Mouse (Mus musculus): ENCODE results near the gene Gnb2.

Gene Gnb2

GRCm38 (mm10) chr5:137533117-137533827, at the start of gene Gnb2, which contains the start of gene Epo:
Gene Gnb2 (minus strand): TSS chr5:137533510.
Gene Epo (minus strand): TSS chr5:137533242.
- DNase-seq (ENCODE audit: low read depth, low spot score), result peak; percentile 94

- DNase-seq (ENCODE audit: low read depth, low spot score), result no peak
Measured at GRCm38 (mm10) chr5:137582702-137583101, 49.4 kb upstream of the Gnb2 start.

GRCm38 (mm10) chr5:137580246-137580645, 46.9 kb upstream of the Gnb2 start:
- no peak for DNase-seq (ENCODE audit: low read depth, low spot score)

- no peak for DNase-seq (ENCODE audit: low read depth, low spot score)
Measured at GRCm38 (mm10) chr5:137574470-137574901, 41.2 kb upstream of the Gnb2 start.

GRCm38 (mm10) chr5:137570691-137571586, 37.6 kb upstream of the Gnb2 start:
- no peak for DNase-seq (ENCODE audit: low read depth, low spot score)

GRCm38 (mm10) chr5:137570181-137570580, 36.9 kb upstream of the Gnb2 start:
- DNase-seq (ENCODE audit: low read depth, low spot score), result no peak

- DNase-seq (ENCODE audit: low read depth, low spot score), result no peak
Measured at GRCm38 (mm10) chr5:137569665-137570064, 36.4 kb upstream of the Gnb2 start, which contains the start of gene Tfr2. Gene Tfr2 (plus strand): TSS chr5:137569840.

GRCm38 (mm10) chr5:137569031-137569430, 35.7 kb upstream of the Gnb2 start:
- DNase-seq (ENCODE audit: low read depth, low spot score), result no peak

GRCm38 (mm10) chr5:137568223-137568798, 35.0 kb upstream of the Gnb2 start:
- no peak for DNase-seq (ENCODE audit: low read depth, low spot score)

- DNase-seq (ENCODE audit: low read depth, low spot score), result no peak
Measured at GRCm38 (mm10) chr5:137566416-137566815, 33.1 kb upstream of the Gnb2 start.

- DNase-seq (ENCODE audit: low read depth, low spot score), result no peak
Measured at GRCm38 (mm10) chr5:137565744-137566143, 32.4 kb upstream of the Gnb2 start.

GRCm38 (mm10) chr5:137562965-137563364, 29.7 kb upstream of the Gnb2 start:
- DNase-seq (ENCODE audit: low read depth, low spot score), result no peak

GRCm38 (mm10) chr5:137561556-137561955, 28.2 kb upstream of the Gnb2 start:
- DNase-seq (ENCODE audit: low read depth, low spot score), result no peak

- DNase-seq (ENCODE audit: low read depth, low spot score), result no peak
Measured at GRCm38 (mm10) chr5:137553898-137554297, 20.6 kb upstream of the Gnb2 start.

- DNase-seq (ENCODE audit: low read depth, low spot score), result peak; percentile 84
Measured at GRCm38 (mm10) chr5:137553411-137553837, 20.1 kb upstream of the Gnb2 start, which contains the start of gene Actl6b. Gene Actl6b (plus strand): TSS chr5:137553517.

- DNase-seq (ENCODE audit: low read depth, low spot score), result no peak
Measured at GRCm38 (mm10) chr5:137553000-137553399, 19.7 kb upstream of the Gnb2 start.

- DNase-seq (ENCODE audit: low read depth, low spot score), result no peak
Measured at GRCm38 (mm10) chr5:137551119-137551518, 17.8 kb upstream of the Gnb2 start.

GRCm38 (mm10) chr5:137549840-137550239, 16.5 kb upstream of the Gnb2 start:
- DNase-seq (ENCODE audit: low read depth, low spot score), result no peak

- no peak for DNase-seq (ENCODE audit: low read depth, low spot score)
Measured at GRCm38 (mm10) chr5:137545596-137545995, 12.3 kb upstream of the Gnb2 start.

- DNase-seq (ENCODE audit: low read depth, low spot score), result no peak
Measured at GRCm38 (mm10) chr5:137544926-137545325, 11.6 kb upstream of the Gnb2 start.

GRCm38 (mm10) chr5:137541768-137542540, 8.6 kb upstream of the Gnb2 start:
- DNase-seq (ENCODE audit: low read depth, low spot score), result no peak

Data from brain, embryonic 18.5 days (tissue).